Mouse (Mus musculus) neural tube, embryonic 13.5 days (tissue): ENCODE measurements around the gene Cux2. TPM values are rescaled to one million over a fixed set of nuclear protein-coding genes. Genes with fewer than 3 reads are reported as not detected.

Source experiments
- ATAC-seq: fragments of 200-750 bp; cut with Nextera tagmentation; 2 replicates; pipeline ENCODE4 v1.8.0; 2017; ENCODE audit warnings: low read depth, mild to moderate bottlenecking, moderate TSS enrichment, moderate library complexity
- H3K27ac ChIP-seq: fragments of 300-500 bp; sonication (generic); replicated peaks from 2 replicates; pipeline ENCODE4 v1.5.1; 2015; ENCODE audit warnings: moderate library complexity, mild to moderate bottlenecking, inconsistent platforms
- H3K27me3 ChIP-seq: fragments of 300-500 bp; sonication (generic); 2 replicates; pipeline ENCODE4 v1.6.1; 2015; ENCODE audit warnings: mild to moderate bottlenecking, inconsistent platforms
- H3K36me3 ChIP-seq: fragments of 300-500 bp; sonication (generic); 2 replicates; pipeline ENCODE4 v1.6.1; 2015; ENCODE audit warnings: mild to moderate bottlenecking, inconsistent platforms
- H3K4me1 ChIP-seq: fragments of 300-500 bp; sonication (generic); replicated peaks from 2 replicates; pipeline ENCODE4 v1.6.1; 2015; ENCODE audit warnings: inconsistent platforms
- H3K4me2 ChIP-seq: fragments of 300-500 bp; sonication (generic); 2 replicates; pipeline ENCODE4 v1.6.1; 2015; ENCODE audit warnings: inconsistent platforms, mild to moderate bottlenecking, moderate library complexity
- H3K4me3 ChIP-seq: fragments of 300-500 bp; sonication (generic); 2 replicates; pipeline ENCODE4 v1.5.1; 2015; ENCODE audit warnings: mild to moderate bottlenecking, inconsistent platforms
- H3K9ac ChIP-seq: fragments of 300-500 bp; sonication (generic); 2 replicates; pipeline ENCODE4 v1.6.1; 2015; ENCODE audit warnings: moderate library complexity, mild to moderate bottlenecking, inconsistent platforms
- H3K9me3 ChIP-seq: fragments of 300-500 bp; sonication (generic); 2 replicates; pipeline ENCODE4 v1.6.1; 2016; ENCODE audit warnings: inconsistent platforms
- WGBS: fragments of 180-500 bp; shearing (Covaris S2); methylation state at CpG from one replicate; pipeline ENCODE4 v1.1.7; 2015; 5-methylcytosine and 5-hydroxymethylcytosine counted together
- polyA plus RNA-seq: library from polyadenylated mRNA; unstranded; fragments of >200 nt; fragmentation: Nextera tagmentation; extraction: Ambion mirVana; gene quantifications from 2 replicates; pipeline ENCODE4 v1.2.1, GENCODE M21; 2015

Cux2 gene
- polyA plus RNA-seq, 1 experiment from 2014 or later, result 28.5 TPM

DNA sequence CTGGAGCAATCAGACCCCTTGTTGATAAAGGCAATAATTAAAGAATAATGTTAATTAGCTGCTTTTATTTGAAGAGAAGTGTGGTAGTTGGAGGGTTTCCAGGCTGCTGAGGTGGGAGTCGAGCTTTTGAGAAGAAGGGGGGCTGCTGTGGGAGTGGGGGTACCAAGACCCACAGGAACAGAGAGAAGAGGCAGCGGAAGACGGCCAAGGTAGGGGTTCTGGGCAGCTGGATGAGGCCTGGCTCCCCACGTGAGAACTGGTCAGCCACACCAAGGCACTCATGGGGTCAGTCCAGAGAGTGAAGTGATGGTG lies 16.8 kb downstream of the Cux2 start:
- peak overlapping the region; percentile 68 for H3K27ac ChIP-seq
- H3K36me3 ChIP-seq, result peaks cover 22% of the 10 kb centered on the region
- peak; percentile 55; the same call in 1 of the 2 replicates for ATAC-seq
- H3K4me3 ChIP-seq, result no peak overlapping the region
- no peak overlapping the region for H3K4me2 ChIP-seq
- H3K4me1 ChIP-seq, result peaks cover 30% of the 10 kb centered on the region
- no peaks in the 10 kb centered on the region for H3K27me3 ChIP-seq
- H3K9ac ChIP-seq, result no peak overlapping the region
- peaks cover 4% of the 10 kb centered on the region; the same call in 1 of the 2 replicates for H3K9me3 ChIP-seq
- WGBS, result 40% methylated on average over 4 of the region's 4 CpGs

DNA sequence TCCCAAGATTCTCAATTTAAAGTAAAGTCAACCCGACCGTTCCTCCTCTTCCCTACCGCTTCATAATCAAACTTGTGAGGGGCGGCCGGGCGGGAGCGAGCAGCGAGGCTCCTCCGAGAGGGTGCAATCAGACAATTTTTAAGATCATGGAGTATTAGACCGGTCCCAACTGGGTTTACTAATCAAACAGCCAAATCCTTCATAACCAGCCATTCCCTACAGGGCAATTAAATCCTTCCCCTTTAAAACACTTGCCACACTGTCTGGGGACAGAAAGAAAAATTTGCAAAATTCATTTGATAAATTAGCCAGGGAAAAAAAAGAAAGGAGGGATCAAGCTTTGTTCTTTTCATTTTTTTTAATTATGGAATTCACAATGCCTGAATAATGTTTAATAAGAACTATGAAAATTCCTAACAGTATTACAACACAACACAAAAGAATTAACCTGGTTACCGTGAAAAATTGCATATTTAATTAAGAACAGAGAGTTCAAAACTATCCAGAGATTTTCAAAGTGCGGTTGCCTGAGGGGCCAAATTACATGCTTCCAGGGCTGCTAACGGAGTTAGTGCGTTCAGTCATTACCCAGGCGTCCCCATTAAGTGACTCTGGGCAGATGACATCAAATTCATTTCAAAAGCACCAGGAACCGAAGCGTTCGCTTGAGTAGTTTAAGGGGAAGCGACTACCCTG lies 17.3 kb downstream of the Cux2 start:
- peak overlapping the region; percentile 68 for H3K27ac ChIP-seq
- H3K4me2 ChIP-seq, result peak overlapping the region; percentile 0; the same call in 1 of the 2 replicates
- H3K27me3 ChIP-seq, result no peaks in the 10 kb centered on the region
- peaks cover 18% of the 10 kb centered on the region for H3K36me3 ChIP-seq
- 34% methylated on average over 19 of the region's 19 CpGs for WGBS
- H3K4me3 ChIP-seq, result no peak overlapping the region
- peak; percentile 68 for ATAC-seq
- H3K4me1 ChIP-seq, result peaks cover 30% of the 10 kb centered on the region
- no peak overlapping the region for H3K9ac ChIP-seq
- H3K9me3 ChIP-seq, result peaks cover 4% of the 10 kb centered on the region; the same call in 1 of the 2 replicates

DNA sequence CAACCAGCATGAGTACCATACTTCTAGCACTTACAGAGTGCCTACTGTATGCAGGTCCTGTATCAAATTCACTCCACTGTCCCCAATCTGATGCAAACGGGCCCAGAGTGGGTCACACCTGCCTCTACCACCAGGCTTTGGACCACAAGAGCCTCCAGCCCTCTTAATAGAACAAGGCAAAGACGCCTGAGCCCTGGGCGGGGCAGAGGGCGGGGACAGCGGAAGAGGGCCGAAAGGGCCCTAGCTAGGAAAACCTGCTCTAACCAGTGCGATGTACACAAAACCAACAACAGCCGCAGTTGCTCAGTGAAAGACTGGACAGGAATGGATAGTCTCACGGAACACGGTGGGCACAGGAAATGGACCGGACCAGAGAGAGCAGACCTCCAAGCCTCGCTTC lies 18.8 kb downstream of the Cux2 start:
- Histone ChIP-seq H3K4me3 (no peak overlapping the region), H3K9ac (no peak overlapping the region), H3K9me3 (no peaks in the 10 kb centered on the region), H3K27ac (no peak overlapping the region), H3K4me1 (peaks cover 30% of the 10 kb centered on the region), H3K27me3 (no peaks in the 10 kb centered on the region), H3K36me3 (peaks cover 3% of the 10 kb centered on the region), H3K4me2 (no peak overlapping the region)
- 68% methylated on average over 12 of the region's 12 CpGs for WGBS
- no peak for ATAC-seq

DNA sequence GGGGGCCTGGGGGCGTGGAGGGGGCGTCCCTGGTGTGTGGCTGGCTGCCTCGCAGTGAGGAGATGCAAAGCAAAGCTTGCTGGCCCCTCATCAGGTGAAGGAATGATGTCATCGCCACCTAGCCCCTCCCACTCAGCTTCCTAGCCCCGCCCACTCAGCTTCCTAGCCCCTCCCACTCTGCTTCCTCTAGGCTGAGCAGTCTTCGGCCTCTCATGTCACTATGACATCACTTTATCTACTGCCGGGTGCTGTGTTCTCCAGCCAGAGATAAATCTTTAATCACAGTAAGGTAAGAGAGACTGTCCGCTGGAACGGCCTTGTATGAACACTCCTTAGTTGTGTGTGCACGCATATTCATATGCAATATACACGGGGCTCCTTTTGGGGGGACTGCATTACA lies 19.3 kb downstream of the Cux2 start:
- H3K36me3 ChIP-seq, result no peaks in the 10 kb centered on the region
- H3K4me3 ChIP-seq, result no peak overlapping the region
- H3K9ac ChIP-seq, result no peak overlapping the region
- no peaks in the 10 kb centered on the region for H3K27me3 ChIP-seq
- ATAC-seq, result no peak
- 59% methylated on average over 11 of the region's 11 CpGs for WGBS
- H3K27ac ChIP-seq, result no peak overlapping the region
- no peaks in the 10 kb centered on the region for H3K9me3 ChIP-seq
- H3K4me1 ChIP-seq, result peaks cover 30% of the 10 kb centered on the region
- H3K4me2 ChIP-seq, result no peak overlapping the region

DNA sequence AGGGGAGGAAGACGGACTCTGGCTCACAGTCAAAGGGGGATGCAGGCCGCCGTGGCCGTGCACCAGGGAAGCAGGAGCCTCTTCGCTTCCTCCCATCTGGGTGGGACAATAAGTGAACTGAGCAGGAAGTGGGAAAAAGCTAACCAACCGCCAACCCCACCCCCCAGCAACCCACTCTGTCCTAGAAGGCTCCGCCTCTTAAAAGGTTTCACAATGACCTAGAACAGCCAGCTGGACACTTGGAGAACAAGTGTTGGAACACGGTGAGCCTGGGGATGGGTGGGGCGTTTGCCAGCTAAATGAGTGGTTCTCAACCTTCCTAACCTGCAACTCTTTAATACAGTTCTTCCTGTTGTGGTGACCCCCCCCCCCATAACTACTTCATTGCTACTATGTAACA lies 23.1 kb downstream of the Cux2 start:
- no peak overlapping the region for H3K9ac ChIP-seq

DNA sequence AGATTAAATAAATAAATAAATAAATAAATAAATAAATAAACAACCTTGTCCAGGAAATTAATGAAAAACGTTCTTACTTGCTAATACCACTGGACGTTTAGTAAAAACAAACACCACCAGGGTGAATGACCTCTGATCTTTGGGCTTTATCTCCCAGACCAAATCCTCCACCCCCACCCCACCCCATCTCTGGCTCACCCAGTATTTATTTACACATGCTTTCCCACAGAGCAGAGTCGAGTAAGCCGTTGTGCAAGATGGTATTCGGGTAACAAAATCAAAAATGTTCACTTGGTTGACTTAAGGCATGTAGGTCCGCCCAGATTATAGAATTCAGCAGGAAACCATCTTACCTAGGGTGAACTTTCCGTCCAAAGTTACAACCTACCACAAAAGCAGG lies 23.6 kb downstream of the Cux2 start:
- 0 out of 2 replicates have a peak, but pooled peaks cover 11% of the 10 kb centered on the region for H3K9me3 ChIP-seq
- H3K36me3 ChIP-seq, result 0 out of 2 replicates have a peak, but pooled peaks cover 13% of the 10 kb centered on the region
- no peak for ATAC-seq
- 86% methylated on average over 7 of the region's 7 CpGs for WGBS
- no peak overlapping the region for H3K9ac ChIP-seq
- H3K4me1 ChIP-seq, result 0 out of 2 replicates have a peak, but pooled peaks cover 7% of the 10 kb centered on the region
- H3K4me2 ChIP-seq, result no peak overlapping the region
- H3K27me3 ChIP-seq, result no peaks in the 10 kb centered on the region
- no peak overlapping the region for H3K4me3 ChIP-seq
- no peak overlapping the region for H3K27ac ChIP-seq

More for the DNA sequence above, 23.1 kb downstream of the Cux2 start:
- Histone ChIP-seq H3K4me1 (peaks cover 12% of the 10 kb centered on the region), H3K4me3 (no peak overlapping the region), H3K36me3 (0 out of 2 replicates have a peak, but pooled peaks cover 13% of the 10 kb centered on the region), H3K27me3 (no peaks in the 10 kb centered on the region), H3K4me2 (no peak overlapping the region), H3K9me3 (0 out of 2 replicates have a peak, but pooled peaks cover 11% of the 10 kb centered on the region), H3K27ac (no peak overlapping the region)
- no peak for ATAC-seq
- WGBS, result 79% methylated on average over 9 of the region's 9 CpGs

DNA sequence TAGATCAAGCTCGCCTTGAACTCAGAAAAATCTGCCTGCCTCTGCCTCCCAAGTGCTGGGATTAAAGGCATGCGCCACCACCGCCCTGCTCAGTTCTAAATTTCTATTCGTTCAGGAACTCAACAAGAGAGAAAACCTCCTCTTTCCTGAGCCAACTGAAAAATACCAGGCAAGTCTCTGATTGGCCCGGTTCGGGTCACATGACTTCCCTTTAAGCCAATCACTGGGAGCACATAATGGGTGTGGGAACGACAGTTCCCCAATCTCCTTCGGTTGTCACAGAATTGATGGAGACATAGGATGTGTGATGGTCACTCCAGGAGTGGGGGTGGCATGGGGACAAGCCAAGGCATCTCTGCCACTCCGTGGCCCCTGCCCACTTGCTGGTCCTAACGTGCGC lies 24.8 kb downstream of the Cux2 start:
- WGBS, result 93% methylated on average over 11 of the region's 11 CpGs
- H3K9me3 ChIP-seq, result 0 out of 2 replicates have a peak, but pooled peaks cover 11% of the 10 kb centered on the region
- H3K4me1 ChIP-seq, result no peaks in the 10 kb centered on the region
- no peak overlapping the region for H3K27ac ChIP-seq
- H3K27me3 ChIP-seq, result no peaks in the 10 kb centered on the region
- ATAC-seq, result no peak
- H3K4me2 ChIP-seq, result no peak overlapping the region
- 0 out of 2 replicates have a peak, but pooled peaks cover 13% of the 10 kb centered on the region for H3K36me3 ChIP-seq
- H3K9ac ChIP-seq, result no peak overlapping the region
- H3K4me3 ChIP-seq, result no peak overlapping the region

DNA sequence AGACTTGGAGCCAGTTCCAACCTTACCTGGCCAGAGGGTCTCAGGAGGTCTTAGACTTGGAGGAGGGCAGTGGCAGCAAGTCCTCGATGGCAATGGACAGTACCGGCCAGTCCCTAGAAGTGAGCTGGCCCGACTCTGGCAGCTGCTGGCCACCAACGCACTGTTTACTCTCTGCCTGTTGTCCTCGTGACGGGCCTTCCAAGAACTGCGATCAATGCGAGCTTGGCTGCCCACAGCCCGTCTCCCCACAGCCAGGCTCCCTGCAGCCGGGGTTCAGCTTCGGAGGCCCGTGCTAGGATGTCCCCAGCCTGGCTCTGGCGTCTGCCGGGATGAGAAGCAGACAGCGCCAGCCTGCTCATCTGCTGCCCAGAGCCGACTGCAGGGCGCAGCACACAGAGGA lies 30.6 kb downstream of the Cux2 start:
- no peak; the same call in 1 of the 2 replicates for ATAC-seq
- 0 out of 2 replicates have a peak, but pooled peaks cover 13% of the 10 kb centered on the region for H3K36me3 ChIP-seq
- no peaks in the 10 kb centered on the region for H3K27me3 ChIP-seq
- peak overlapping the region; percentile 69; the same call in 1 of the 2 replicates for H3K27ac ChIP-seq
- 0 out of 2 replicates have a peak, but pooled peaks cover 11% of the 10 kb centered on the region for H3K9me3 ChIP-seq
- no peak overlapping the region for H3K4me2 ChIP-seq
- peaks cover 50% of the 10 kb centered on the region for H3K4me1 ChIP-seq
- H3K4me3 ChIP-seq, result no peak overlapping the region
- WGBS, result 69% methylated on average over 17 of the region's 17 CpGs
- no peak overlapping the region for H3K9ac ChIP-seq

DNA sequence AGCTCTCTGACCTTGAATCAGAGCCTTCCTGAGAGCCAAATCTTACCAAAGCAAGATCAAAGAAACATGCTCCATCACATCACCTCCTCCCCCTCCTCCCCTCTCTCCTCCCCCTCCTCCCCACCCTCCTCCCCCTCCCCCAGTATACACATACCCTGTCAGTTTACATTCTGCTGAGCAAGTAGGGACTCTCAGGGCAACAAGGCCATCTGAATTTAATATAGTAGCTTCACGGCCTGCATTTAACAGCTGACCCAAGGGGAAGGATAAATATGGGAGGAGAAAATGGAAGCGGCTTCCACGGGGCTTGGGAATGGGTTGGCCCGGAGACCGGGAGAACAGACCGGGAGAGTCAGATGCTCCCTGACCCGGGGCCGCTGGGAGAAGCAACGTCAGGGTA lies 32.1 kb downstream of the Cux2 start:
- H3K36me3 ChIP-seq, result 0 out of 2 replicates have a peak, but pooled peaks cover 7% of the 10 kb centered on the region
- 0 out of 2 replicates have a peak overlapping the region, but pooled peaks have one; percentile 49 for H3K9ac ChIP-seq
- 0 out of 2 replicates have a peak, but pooled peaks cover 7% of the 10 kb centered on the region for H3K9me3 ChIP-seq
- WGBS, result 45% methylated on average over 9 of the region's 9 CpGs
- H3K4me1 ChIP-seq, result peaks cover 55% of the 10 kb centered on the region
- ATAC-seq, result no peak
- H3K4me2 ChIP-seq, result no peak overlapping the region
- H3K4me3 ChIP-seq, result no peak overlapping the region
- H3K27me3 ChIP-seq, result no peaks in the 10 kb centered on the region
- H3K27ac ChIP-seq, result peak overlapping the region; percentile 69

DNA sequence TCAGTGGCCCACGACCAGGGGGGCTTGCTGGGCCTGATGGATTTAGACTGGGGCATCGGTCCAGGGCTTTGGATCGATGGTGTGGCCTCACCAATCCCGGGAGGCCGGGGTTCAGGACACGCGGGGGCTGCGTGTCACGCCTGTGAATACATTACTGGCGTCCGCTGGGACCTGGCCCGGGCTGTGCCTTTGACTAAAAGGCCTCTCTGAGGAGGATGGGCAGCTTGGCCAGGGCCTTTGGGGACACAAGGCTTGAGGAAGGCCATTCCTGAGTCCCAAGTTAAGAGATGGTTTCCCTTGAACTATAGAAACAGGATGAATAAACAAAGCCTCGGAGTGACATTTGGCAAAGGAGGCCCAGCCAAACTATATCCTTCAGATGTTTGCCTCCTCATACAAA lies 32.6 kb downstream of the Cux2 start:
- WGBS, result 20% methylated on average over 13 of the region's 13 CpGs
- H3K36me3 ChIP-seq, result 0 out of 2 replicates have a peak, but pooled peaks cover 2% of the 10 kb centered on the region
- H3K9ac ChIP-seq, result 0 out of 2 replicates have a peak overlapping the region, but pooled peaks have one; percentile 49
- peak overlapping the region; percentile 10; the same call in 1 of the 2 replicates for H3K27ac ChIP-seq
- peaks cover 55% of the 10 kb centered on the region for H3K4me1 ChIP-seq
- peak; percentile 24; the same call in 1 of the 2 replicates for ATAC-seq
- H3K9me3 ChIP-seq, result 0 out of 2 replicates have a peak, but pooled peaks cover 2% of the 10 kb centered on the region
- H3K4me2 ChIP-seq, result no peak overlapping the region
- no peaks in the 10 kb centered on the region for H3K27me3 ChIP-seq
- H3K4me3 ChIP-seq, result no peak overlapping the region

DNA sequence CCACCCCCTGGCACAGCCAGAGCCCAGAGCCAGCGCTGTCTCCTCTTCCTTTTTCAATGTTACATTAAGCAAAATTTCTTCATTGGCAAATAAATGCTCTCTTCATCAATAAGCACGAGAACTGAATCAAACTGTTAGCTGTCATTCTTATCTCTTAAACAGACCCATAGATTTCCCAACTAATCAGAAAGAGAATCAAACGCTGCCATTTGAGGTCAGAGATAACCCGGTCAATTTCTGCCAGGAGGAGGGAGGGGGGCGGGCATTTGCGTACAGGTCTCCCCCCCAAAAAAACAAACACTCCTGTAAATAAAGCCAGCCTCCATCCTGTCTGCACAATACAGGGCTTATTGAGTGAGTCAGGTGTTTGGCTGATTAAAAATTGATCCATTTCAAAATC lies 33.2 kb downstream of the Cux2 start:
- no peak overlapping the region for H3K9ac ChIP-seq
- no peak overlapping the region for H3K4me3 ChIP-seq
- no peak overlapping the region for H3K4me2 ChIP-seq
- no peak for ATAC-seq
- no peaks in the 10 kb centered on the region for H3K9me3 ChIP-seq
- no peak overlapping the region; the same call in 1 of the 2 replicates for H3K27ac ChIP-seq
- no peaks in the 10 kb centered on the region for H3K27me3 ChIP-seq
- H3K4me1 ChIP-seq, result peaks cover 55% of the 10 kb centered on the region
- WGBS, result 77% methylated on average over 6 of the region's 6 CpGs
- no peaks in the 10 kb centered on the region for H3K36me3 ChIP-seq

DNA sequence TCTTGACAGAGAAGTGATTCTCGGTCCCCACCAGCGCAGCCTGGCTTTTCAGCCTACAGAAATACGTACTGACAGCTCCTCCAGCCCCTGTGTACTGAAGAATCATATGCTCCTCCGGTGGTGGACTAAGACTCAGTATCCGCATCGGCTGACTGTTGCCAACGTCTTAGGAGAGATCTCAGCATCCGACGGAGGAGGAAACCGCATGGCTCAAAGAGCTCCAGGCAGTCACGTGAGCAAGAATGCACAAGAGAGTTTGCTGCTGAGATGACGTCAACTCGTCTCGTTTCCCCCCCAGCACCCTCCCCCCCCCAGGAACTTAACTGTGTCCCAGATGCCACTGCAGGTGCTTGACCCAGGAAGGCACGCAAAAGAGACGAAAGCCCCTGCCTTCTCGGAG lies 34.8 kb downstream of the Cux2 start:
- H3K4me2 ChIP-seq, result no peak overlapping the region
- no peak overlapping the region for H3K4me3 ChIP-seq
- peaks cover 60% of the 10 kb centered on the region for H3K4me1 ChIP-seq
- 73% methylated on average over 17 of the region's 17 CpGs for WGBS
- no peak overlapping the region for H3K9ac ChIP-seq
- H3K9me3 ChIP-seq, result no peaks in the 10 kb centered on the region
- 0 out of 2 replicates have a peak overlapping the region, but pooled peaks have one; percentile 13 for H3K27ac ChIP-seq
- 0 out of 2 replicates have a peak, but pooled peaks cover 1% of the 10 kb centered on the region for H3K36me3 ChIP-seq
- ATAC-seq, result no peak
- H3K27me3 ChIP-seq, result no peaks in the 10 kb centered on the region
